Mouse (Mus musculus): ENCODE measurements around the gene Hspa1l. TPM values are rescaled to one million over a fixed set of nuclear protein-coding genes. Genes with fewer than 3 reads are reported as not detected.
"Not testable (repeated sequence)": the region's sequence is repeated elsewhere in the genome, so short reads cannot be mapped to it uniquely, and the experiment has no call there.

Hspa1l gene
- polyA plus RNA-seq, 1 experiment from 2014 or later, result 0.55 TPM

DNA sequence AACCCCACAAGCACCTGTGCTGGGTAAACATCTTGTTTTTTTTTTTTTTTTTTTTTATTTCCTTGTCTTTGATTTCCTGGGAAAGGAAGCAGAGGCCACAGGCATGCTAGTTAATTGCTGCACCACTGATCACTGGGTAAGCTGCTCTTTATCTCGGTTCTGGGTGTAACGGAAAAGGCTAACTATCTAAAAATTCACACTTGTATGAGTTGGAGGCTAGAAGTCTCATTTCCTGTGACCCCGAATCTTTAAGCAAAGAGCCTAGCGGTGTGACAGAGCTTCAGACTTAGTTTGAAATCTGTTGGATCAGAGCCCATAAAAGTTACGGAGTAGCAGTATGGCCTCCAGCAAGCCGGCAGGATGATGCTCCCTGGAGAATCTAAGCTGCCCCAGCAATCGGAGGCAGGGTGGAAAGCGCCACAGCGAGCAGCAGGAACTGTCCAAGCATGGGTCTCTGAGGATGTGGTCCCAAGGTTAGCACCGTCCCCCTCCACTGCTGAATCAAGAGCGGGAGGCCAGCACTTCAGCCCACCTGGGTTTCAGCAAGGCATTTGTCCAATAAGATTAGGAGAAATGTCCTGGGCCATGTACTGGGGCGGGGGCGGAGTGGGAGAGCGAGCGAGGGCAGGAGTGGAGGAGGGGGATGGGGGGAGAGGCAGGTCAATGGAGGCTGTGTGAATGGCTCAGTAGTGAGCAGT is 31.0 kb upstream of the Hspa1l start:
- 4% methylated on average over 15 of the region's 15 CpGs for WGBS
- no peaks in the 10 kb centered on the region for H3K9me3 ChIP-seq
- H3K27me3 ChIP-seq, result no peaks in the 10 kb centered on the region
- H3K4me1 ChIP-seq (replicated peaks), result peaks cover 6% of the 10 kb centered on the region
- H3K36me3 ChIP-seq, result 0 out of 2 replicates have a peak, but pooled peaks cover 3% of the 10 kb centered on the region
- peak overlapping the region; percentile 44 for H3K4me2 ChIP-seq (replicated peaks)
- 0 out of 2 replicates have a peak, but pooled peaks have one; percentile 17 for ATAC-seq
- H3K9ac ChIP-seq (replicated peaks), result peak overlapping the region; percentile 54; the same call in 1 of the 2 replicates
- H3K4me3 ChIP-seq (replicated peaks), result peak overlapping the region; percentile 27
- peak overlapping the region; percentile 35 for H3K27ac ChIP-seq

- Histone ChIP-seq H3K36me3 (no peaks in the 10 kb centered on the region), H3K9me3 (no peaks in the 10 kb centered on the region), H3K27ac (no peak overlapping the region), H3K4me3 (replicated peaks) (no peak overlapping the region), H3K9ac (replicated peaks) (no peak overlapping the region), H3K4me1 (replicated peaks) (peaks cover 6% of the 10 kb centered on the region), H3K4me2 (replicated peaks) (no peak overlapping the region), H3K27me3 (no peaks in the 10 kb centered on the region)
- WGBS, result 91% methylated on average over 4 of the region's 4 CpGs
- no peak for ATAC-seq
These were observed 29.2 kb upstream of the Hspa1l start for GRCm38 (mm10) chr17:34943128-34943815.

DNA sequence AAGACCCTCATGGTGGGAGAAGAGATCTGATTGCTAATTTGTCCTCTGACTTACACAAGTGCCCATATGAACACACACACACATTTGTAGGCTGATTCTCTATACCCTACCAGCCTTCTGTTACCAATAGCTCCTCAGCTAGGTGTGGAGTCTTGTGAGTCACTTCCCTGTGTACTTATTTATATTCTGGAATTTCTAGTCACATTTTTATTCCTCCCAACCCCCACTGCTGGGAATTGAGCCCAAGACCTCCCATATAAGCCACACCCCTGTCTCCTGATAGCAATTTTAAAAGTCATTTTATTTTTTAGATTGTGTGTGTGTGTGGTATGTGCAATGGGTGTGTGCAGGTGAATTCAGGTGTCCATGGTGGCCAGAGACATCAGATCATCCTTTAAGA is 28.1 kb upstream of the Hspa1l start:
- no peak overlapping the region for H3K27ac ChIP-seq
- ATAC-seq, result no peak
- no peak overlapping the region for H3K9ac ChIP-seq (replicated peaks)
- H3K27me3 ChIP-seq, result no peaks in the 10 kb centered on the region
- H3K4me2 ChIP-seq (replicated peaks), result no peak overlapping the region
- H3K36me3 ChIP-seq, result peaks cover 2% of the 10 kb centered on the region
- peaks cover 6% of the 10 kb centered on the region for H3K4me1 ChIP-seq (replicated peaks)
- no peak overlapping the region for H3K4me3 ChIP-seq (replicated peaks)
- H3K9me3 ChIP-seq, result no peaks in the 10 kb centered on the region

DNA sequence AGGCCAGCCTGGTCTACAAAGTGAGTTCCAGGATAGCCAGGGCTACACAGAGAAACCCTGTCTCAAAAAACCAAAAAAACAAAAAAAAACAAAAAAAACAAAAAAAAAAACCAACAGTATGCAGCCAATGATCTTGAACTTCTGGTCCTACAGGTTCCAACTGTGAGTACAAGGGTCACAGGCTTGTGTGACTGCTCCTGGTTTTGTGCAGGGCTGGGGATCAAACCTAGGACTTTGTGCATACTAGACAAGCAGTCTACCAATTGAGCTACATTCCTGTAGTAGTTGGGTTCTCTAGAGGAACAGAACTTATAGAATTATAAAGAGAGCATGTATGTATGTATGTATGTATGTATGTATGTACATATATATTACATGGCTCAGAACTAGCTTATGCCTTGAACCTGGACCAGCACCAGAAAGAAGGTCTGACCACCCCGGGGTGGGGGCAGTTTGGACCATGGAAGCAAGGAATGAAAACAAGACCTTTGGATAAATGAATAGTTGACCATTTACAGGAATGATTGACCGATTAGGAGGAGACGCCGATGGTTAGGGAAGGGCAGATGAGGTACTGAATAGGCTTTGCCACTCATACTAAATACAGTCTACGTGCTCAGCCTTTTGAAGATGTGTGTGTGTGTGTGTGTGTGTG is 25.9 kb upstream of the Hspa1l start:
- H3K9me3 ChIP-seq, result no peaks in the 10 kb centered on the region
- WGBS, result 87% methylated on average over 5 of the region's 5 CpGs
- no peak overlapping the region for H3K4me2 ChIP-seq (replicated peaks)
- no peak for ATAC-seq
- no peak overlapping the region for H3K27ac ChIP-seq
- no peak overlapping the region for H3K4me3 ChIP-seq (replicated peaks)
- peaks cover 17% of the 10 kb centered on the region for H3K36me3 ChIP-seq
- H3K4me1 ChIP-seq (replicated peaks), result peaks cover 21% of the 10 kb centered on the region
- H3K27me3 ChIP-seq, result no peaks in the 10 kb centered on the region
- no peak overlapping the region for H3K9ac ChIP-seq (replicated peaks)

GRCm38 (mm10) chr17:34947606-34948005 is 24.9 kb upstream of the Hspa1l start:
- H3K36me3 ChIP-seq, result peaks cover 17% of the 10 kb centered on the region
- H3K9me3 ChIP-seq, result no peaks in the 10 kb centered on the region
- H3K27me3 ChIP-seq, result no peaks in the 10 kb centered on the region
- 32% methylated on average over 8 of the region's 8 CpGs for WGBS
- H3K4me2 ChIP-seq (replicated peaks), result no peak overlapping the region
- H3K4me3 ChIP-seq (replicated peaks), result no peak overlapping the region
- peaks cover 18% of the 10 kb centered on the region for H3K4me1 ChIP-seq (replicated peaks)
- no peak overlapping the region for H3K9ac ChIP-seq (replicated peaks)
- no peak overlapping the region for H3K27ac ChIP-seq
- no peak for ATAC-seq

GRCm38 (mm10) chr17:34948721-34949552 is 23.6 kb upstream of the Hspa1l start:
- 57% methylated on average over 9 of the region's 9 CpGs for WGBS
- ATAC-seq; H3K4me3 ChIP-seq (replicated peaks); H3K27ac ChIP-seq; H3K27me3 ChIP-seq; H3K9ac ChIP-seq (replicated peaks); H3K4me2 ChIP-seq (replicated peaks); H3K9me3 ChIP-seq: not testable (repeated sequence)
- Histone ChIP-seq H3K36me3 (peaks cover 17% of the 10 kb centered on the region), H3K4me1 (replicated peaks) (peaks cover 18% of the 10 kb centered on the region)

- 39% methylated on average over 4 of the region's 4 CpGs for WGBS
- no peak overlapping the region for H3K4me3 ChIP-seq (replicated peaks)
- peaks cover under 1% of the 10 kb centered on the region; the same call in 1 of the 2 replicates for H3K27me3 ChIP-seq
- H3K27ac ChIP-seq, result no peak overlapping the region
- no peak overlapping the region for H3K9ac ChIP-seq (replicated peaks)
- no peak for ATAC-seq
- no peak overlapping the region for H3K4me2 ChIP-seq (replicated peaks)
- peaks cover 18% of the 10 kb centered on the region for H3K4me1 ChIP-seq (replicated peaks)
- H3K9me3 ChIP-seq, result no peaks in the 10 kb centered on the region
- peaks cover 17% of the 10 kb centered on the region for H3K36me3 ChIP-seq
These were observed 22.9 kb upstream of the Hspa1l start for GRCm38 (mm10) chr17:34949553-34949969.

DNA sequence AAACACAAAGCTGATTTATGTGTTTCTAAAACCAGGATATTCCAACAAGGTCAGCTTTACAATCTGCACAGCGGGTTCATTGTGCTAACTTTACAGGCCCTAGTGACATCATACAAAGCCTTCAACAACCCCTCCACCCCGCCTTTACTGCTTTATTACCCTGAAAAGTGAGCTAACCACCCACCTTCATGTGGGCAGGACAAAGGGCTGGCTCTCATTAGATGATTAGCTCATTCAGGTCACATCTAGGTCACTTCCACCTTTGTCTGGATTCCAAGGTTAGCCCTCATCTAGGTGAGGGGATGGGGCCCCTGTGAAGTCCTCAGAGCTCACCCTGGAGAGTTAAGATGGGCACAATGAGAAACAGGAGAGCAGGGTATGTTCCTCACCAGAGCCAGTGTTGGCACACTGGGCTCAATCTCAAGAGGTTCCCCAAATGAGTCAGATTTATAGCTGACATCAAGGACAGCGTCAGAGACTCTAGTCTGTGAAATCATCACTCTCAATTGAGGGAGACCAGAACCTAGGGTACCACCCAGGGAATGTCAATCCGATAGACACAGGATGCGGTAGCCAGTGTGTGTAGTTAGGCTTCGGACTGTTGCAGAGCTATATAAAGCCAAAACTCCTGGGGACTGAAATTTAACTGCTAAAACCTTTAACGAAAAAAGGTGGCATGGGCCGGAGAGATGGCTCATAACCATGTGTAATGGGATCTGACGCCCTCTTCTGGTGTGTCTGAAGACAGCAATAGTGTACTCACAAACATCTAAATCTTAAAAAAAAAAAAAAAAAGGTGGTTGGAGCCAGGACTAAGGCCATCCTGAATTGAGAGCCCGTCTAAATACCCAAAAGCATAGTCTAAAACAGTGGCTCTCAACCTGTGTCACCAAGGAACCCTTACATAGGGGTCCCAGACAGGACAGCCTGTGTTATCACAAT is 21.7 kb upstream of the Hspa1l start:
- ATAC-seq, result no peak
- Histone ChIP-seq H3K36me3 (peaks cover 17% of the 10 kb centered on the region), H3K27me3 (peaks cover 12% of the 10 kb centered on the region), H3K4me1 (replicated peaks) (peaks cover 18% of the 10 kb centered on the region), H3K9ac (replicated peaks) (peak overlapping the region; percentile 97), H3K4me2 (replicated peaks) (peak overlapping the region; percentile 97), H3K9me3 (no peaks in the 10 kb centered on the region), H3K4me3 (replicated peaks) (peak overlapping the region; percentile 75), H3K27ac (peak overlapping the region; percentile 92)
- whole genome bisulfite sequencing, result 29% methylated on average over 10 of the region's 10 CpGs

- Histone ChIP-seq H3K4me3 (replicated peaks) (peak overlapping the region; percentile 75), H3K9me3 (no peaks in the 10 kb centered on the region), H3K4me2 (replicated peaks) (peak overlapping the region; percentile 97), H3K9ac (replicated peaks) (peak overlapping the region; percentile 97), H3K36me3 (peaks cover 17% of the 10 kb centered on the region), H3K27me3 (peaks cover 20% of the 10 kb centered on the region), H3K4me1 (replicated peaks) (peaks cover 18% of the 10 kb centered on the region), H3K27ac (peak overlapping the region; percentile 92)
- ATAC-seq, result 0 out of 2 replicates have a peak, but pooled peaks have one; percentile 2
- under 1% methylated on average over 29 of the region's 29 CpGs for WGBS
These were observed 20.7 kb upstream of the Hspa1l start for GRCm38 (mm10) chr17:34951636-34952377.

DNA sequence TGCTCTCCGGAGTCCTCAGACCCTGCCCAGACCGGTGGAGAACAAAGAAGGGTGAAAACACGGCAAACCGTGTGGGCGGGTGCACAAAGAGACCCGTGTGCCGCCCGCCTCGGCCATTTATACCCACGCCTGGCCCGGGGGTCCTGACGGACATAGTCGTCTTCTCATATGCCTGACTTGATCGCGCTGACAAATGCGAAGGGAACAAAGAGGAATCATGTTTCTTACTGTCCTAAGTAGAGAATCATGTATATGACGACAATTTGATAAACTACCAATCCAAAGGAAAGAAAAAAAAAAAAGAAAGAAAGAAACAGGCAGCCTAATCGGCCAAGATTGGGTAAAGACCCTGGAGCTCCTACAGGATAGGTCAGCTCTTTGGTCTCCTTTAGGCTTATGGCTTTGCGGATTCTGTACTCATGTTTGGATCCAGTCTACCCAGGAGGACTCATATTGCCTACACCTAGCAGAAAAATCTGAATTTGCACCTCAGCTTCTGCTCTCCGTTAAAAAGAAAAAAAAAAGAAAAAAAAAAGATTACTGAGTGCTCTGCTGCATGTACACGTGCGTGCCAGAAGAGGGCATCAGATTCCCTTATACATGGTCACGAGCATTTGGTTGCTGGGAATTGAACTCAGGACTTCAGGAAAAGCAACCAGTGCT is 20.0 kb upstream of the Hspa1l start:
- Histone ChIP-seq H3K9ac (replicated peaks) (peak overlapping the region; percentile 97), H3K4me3 (replicated peaks) (peak overlapping the region; percentile 75), H3K4me2 (replicated peaks) (peak overlapping the region; percentile 97), H3K27me3 (peaks cover 22% of the 10 kb centered on the region), H3K4me1 (replicated peaks) (peaks cover 18% of the 10 kb centered on the region), H3K9me3 (no peaks in the 10 kb centered on the region), H3K27ac (peak overlapping the region; percentile 92), H3K36me3 (peaks cover 17% of the 10 kb centered on the region)
- peak; percentile 83 for ATAC-seq
- under 1% methylated on average over 23 of the region's 23 CpGs for WGBS
